Mouse (Mus musculus) C2C12 (cell line): ENCODE measurements around the gene Snu13. TPM values are rescaled to one million over a fixed set of nuclear protein-coding genes. Genes with fewer than 3 reads are reported as not detected.
A peak's percentile ranks its signal among the peaks of the same experiment; 100 is the strongest.

Experiments used
- H3K27me3 ChIP-seq: one replicate; pipeline ENCODE4 v1.6.1; 2011; ENCODE audit not compliant: control insufficient read depth, insufficient read depth, insufficient read length
- H3K36me3 ChIP-seq: one replicate; pipeline ENCODE4 v1.6.1; 2011; ENCODE audit not compliant: control insufficient read depth, insufficient read depth
- H3K4me3 ChIP-seq: one replicate; pipeline ENCODE4 v1.5.1; 2011; ENCODE audit warnings: mild to moderate bottlenecking, control low read depth; ENCODE audit not compliant: poor library complexity, insufficient read depth, severe bottlenecking
- H3K79me2 ChIP-seq: one replicate; pipeline ENCODE4 v1.6.1; 2011; ENCODE audit not compliant: control insufficient read depth, insufficient read depth
- H3K79me3 ChIP-seq: one replicate; pipeline ENCODE4 v1.6.1; 2011; ENCODE audit warnings: low read depth, control low read depth
- H3ac ChIP-seq: one replicate; pipeline ENCODE3; 2011; ENCODE audit warnings: low read depth; ENCODE audit not compliant: control insufficient read depth, insufficient read length
- CEBPB ChIP-seq: IDR thresholded peaks from one replicate; pipeline ENCODE4 v1.6.1; 2011; ENCODE audit warnings: low read depth, mild to moderate bottlenecking, control low read depth, moderate library complexity
- CTCF ChIP-seq: IDR thresholded peaks from one replicate; pipeline ENCODE4 v1.5.1; 2011; ENCODE audit not compliant: control insufficient read depth, insufficient read depth, insufficient read length
- FOSL1 ChIP-seq: IDR thresholded peaks from one replicate; pipeline ENCODE4 v1.8.0; 2011; ENCODE audit warnings: mild to moderate bottlenecking, low read length; ENCODE audit not compliant: poor library complexity, insufficient read depth, severe bottlenecking
- MAX ChIP-seq: IDR thresholded peaks from one replicate; pipeline ENCODE4 v1.6.1; 2011; ENCODE audit warnings: mild to moderate bottlenecking, control low read depth
- MYOD1 ChIP-seq: IDR thresholded peaks from one replicate; pipeline ENCODE4 v1.6.1; 2011; ENCODE audit warnings: low read depth; ENCODE audit not compliant: control insufficient read depth, insufficient read length
- MYOG ChIP-seq: IDR thresholded peaks from one replicate; pipeline ENCODE4 v1.6.1; 2011; ENCODE audit not compliant: control insufficient read depth, insufficient read length; ENCODE audit errors: extremely low read depth
- USF1 ChIP-seq: IDR thresholded peaks from one replicate; pipeline ENCODE4 v1.6.1; 2011; ENCODE audit warnings: low read depth, mild to moderate bottlenecking, control low read depth, moderate library complexity
- polyA plus RNA-seq: library from polyadenylated mRNA; unstranded; fragments of >200 nt; fragmentation: generic; extraction: Trizol; gene quantifications from one replicate; pipeline ENCODE4 v1.2.1, GENCODE M21; 2012; ENCODE audit warnings: missing spikeins

Gene Snu13
- polyA plus RNA-seq, 1 experiment: 238 TPM

DNA sequence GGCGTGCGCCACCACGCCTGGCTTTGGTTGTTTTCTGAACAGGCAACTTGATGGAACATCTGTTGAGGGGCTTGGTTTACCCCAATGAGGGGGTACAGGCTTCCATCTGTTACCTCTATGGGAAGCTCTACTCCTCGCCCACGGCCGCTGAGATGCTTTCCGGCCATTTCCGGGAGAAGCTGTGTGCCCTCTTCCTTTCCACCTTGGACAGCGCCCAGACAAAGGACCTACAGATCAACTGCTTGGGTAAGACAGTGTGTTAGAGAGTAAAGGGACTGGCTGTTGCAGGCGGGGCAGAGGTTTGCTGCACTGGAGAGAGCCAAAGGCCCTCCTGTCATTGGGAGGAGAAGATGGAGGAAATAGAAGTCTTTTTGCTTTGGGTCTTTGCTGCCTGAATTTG is 32.5 kb upstream of the Snu13 start:
- no peaks in the 10 kb centered on the region for H3K79me2 ChIP-seq
- no peak overlapping the region for H3ac ChIP-seq
- no peaks in the 10 kb centered on the region for H3K79me3 ChIP-seq
- TF ChIP-seq MYOD1 (no peak), CEBPB (no peak), FOSL1 (no peak), MAX (no peak), MYOG (no peak), USF1 (no peak), CTCF (no peak)
- H3K4me3 ChIP-seq: no peak overlapping the region
- no peaks in the 10 kb centered on the region for H3K36me3 ChIP-seq
- H3K27me3 ChIP-seq: peaks cover 60% of the 10 kb centered on the region

DNA sequence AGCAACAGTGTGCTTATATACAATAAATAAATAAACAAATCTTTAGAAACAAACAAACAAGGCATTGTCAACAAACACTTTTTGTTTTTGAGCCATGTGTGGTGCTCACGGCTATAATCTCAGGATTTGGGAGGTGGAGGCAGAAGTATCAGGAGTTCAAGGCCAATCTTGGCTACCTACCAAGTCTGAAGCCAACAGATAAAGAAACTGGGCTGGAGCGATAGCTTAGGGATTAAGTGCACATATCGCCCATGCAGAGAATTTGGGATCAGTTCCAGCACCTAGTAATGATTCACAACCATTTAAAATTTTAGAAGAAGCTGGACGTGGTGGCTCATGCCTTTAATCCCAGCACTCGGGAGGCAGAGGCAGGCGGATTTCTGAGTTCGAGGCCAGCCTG is 26.1 kb upstream of the Snu13 start:
- H3K79me2 ChIP-seq: no peaks in the 10 kb centered on the region
- no peaks in the 10 kb centered on the region for H3K36me3 ChIP-seq
- H3K4me3 ChIP-seq: no peak overlapping the region
- no peak overlapping the region for H3ac ChIP-seq
- H3K79me3 ChIP-seq: no peaks in the 10 kb centered on the region
- no peak for TF ChIP-seq FOSL1
- no peak for TF ChIP-seq USF1
- TF ChIP-seq CEBPB: no peak
- no peak for TF ChIP-seq CTCF
- TF ChIP-seq MAX: no peak
- no peak for TF ChIP-seq MYOG
- TF ChIP-seq MYOD1: no peak
- H3K27me3 ChIP-seq: peaks cover 50% of the 10 kb centered on the region

DNA sequence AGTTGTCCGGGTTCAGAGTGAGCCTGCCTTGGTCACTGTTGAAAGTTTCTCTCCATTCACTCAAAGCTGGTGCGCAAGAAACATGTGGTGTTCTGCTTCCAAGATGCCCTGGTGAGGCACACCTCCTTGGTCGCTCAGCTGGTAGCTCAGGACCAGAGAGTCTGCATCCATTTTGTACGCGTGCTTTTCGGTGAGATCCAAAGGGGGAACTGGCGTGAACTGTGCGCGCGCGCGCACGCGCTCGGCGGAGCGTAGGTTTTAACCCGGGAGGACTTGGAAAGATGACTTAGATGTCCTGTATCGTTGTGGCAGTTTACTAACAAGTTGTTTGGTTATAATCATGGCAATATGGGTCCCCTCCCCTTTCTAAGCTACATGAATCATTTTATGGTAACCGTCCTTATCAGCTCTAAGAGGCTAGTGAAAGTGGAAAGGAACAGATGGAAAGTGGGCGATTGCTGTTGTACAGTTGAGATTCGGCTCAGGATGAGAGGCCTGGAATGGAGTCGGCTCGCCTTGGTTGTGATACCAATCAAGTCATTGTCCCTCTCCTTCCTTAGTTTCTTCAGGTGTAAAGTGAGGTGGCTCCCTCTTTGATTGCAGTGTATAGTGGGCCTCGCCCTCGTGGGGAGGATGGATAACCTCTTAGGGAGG is 24.5 kb upstream of the Snu13 start:
- Histone ChIP-seq H3ac (no peak overlapping the region), H3K27me3 (peaks cover 40% of the 10 kb centered on the region), H3K36me3 (no peaks in the 10 kb centered on the region), H3K79me3 (no peaks in the 10 kb centered on the region), H3K4me3 (no peak overlapping the region), H3K79me2 (no peaks in the 10 kb centered on the region)
- TF ChIP-seq USF1 (no peak), MYOD1 (no peak), CTCF (no peak), MYOG (no peak), CEBPB (no peak), MAX (no peak), FOSL1 (no peak)

DNA sequence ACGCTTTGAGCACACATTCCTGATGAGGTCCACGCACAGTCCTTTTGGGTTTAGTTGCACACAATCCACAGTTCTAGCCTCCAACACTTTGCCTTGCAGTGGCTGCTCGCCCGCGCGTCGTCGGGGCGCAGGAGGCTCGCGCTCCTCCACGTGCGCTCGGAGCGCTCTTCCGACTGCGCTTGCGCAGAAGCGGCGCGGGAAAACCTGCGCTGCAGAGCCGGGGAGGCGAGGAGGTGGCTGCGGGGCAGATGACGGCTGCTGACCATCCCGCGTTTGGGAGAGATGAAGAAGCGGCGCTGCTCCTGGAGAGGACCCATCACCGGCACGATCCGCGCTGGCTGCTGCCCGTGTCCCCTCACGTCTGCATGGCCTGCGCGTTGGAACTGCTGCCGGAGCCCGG is 22.5 kb upstream of the Snu13 start, which contains the start of gene Mei1:
Gene Mei1 (plus strand): TSS at position 99 of the 400 bp plus-strand sequence.
- Histone ChIP-seq H3ac (no peak within 1 kb of the TSS), H3K27me3 (peaks cover 42% of the 10 kb centered on the region), H3K79me3 (no peaks in the 10 kb centered on the region), H3K36me3 (no peaks in the 10 kb centered on the region), H3K79me2 (no peaks in the 10 kb centered on the region), H3K4me3 (no peak within 1 kb of the TSS)
- TF ChIP-seq MAX: no peak
- TF ChIP-seq MYOG: no peak

DNA sequence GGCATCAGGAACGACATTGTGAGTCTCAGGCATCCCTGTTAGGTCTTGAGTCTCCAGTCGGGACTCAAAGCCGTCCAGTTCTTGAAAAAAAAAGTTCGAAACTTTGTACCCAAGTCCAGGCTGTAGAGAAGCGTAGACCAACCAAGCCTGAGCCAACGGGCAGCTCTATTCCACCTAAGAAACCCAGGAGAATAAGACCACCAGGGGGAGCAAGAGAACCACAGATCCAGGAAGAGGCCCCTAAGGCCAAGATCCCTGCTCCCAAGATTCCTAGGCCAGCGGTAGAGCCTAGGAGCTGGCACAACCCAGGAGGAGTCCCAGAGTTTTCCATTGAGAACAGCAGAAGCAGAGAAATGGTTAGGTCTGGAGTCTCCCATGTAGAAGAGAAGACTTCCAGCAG is 18.1 kb upstream of the Snu13 start:
- Histone ChIP-seq H3K4me3 (no peak overlapping the region), H3K36me3 (no peaks in the 10 kb centered on the region), H3K79me3 (no peaks in the 10 kb centered on the region), H3K79me2 (no peaks in the 10 kb centered on the region), H3ac (no peak overlapping the region), H3K27me3 (peaks cover 51% of the 10 kb centered on the region)
- TF ChIP-seq MAX (no peak), MYOG (no peak), MYOD1 (no peak), CTCF (peak; percentile 47), CEBPB (no peak), FOSL1 (no peak), USF1 (no peak)

DNA sequence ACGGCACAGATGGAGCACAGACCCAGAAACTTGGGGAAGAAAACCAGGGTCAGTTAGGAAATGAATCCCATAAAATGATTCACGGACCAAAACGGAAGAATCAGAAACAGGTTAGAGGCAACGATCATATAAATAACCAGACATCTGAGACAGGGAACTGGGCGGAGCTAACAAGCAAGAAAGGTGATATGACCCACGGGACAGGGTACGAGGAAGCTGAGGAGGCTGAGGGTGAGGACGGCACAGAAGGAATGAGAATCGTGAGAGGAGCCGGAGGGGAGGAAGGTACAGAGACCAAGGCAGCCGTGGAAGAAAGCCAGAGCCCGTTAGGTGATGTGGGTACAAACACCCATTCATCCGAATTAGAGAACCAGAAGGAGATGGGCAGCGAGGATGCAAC is 16.5 kb upstream of the Snu13 start:
- TF ChIP-seq CEBPB (no peak), MYOG (no peak), FOSL1 (no peak), CTCF (no peak), USF1 (no peak), MAX (no peak), MYOD1 (no peak)

More for the DNA sequence above, 16.5 kb upstream of the Snu13 start:
- Histone ChIP-seq H3K79me3 (no peaks in the 10 kb centered on the region), H3K4me3 (no peak overlapping the region), H3K79me2 (no peaks in the 10 kb centered on the region), H3K36me3 (no peaks in the 10 kb centered on the region), H3K27me3 (peaks cover 53% of the 10 kb centered on the region), H3ac (peak overlapping the region; percentile 1)
